Mouse (Mus musculus): Measurements from ENCODE around the gene Myf6. TPM values are rescaled to one million over a fixed set of nuclear protein-coding genes. Genes with fewer than 3 reads are reported as not detected.

The Myf6 gene
- polyA plus RNA-seq (2015; fragmentation: Nextera tagmentation; extraction: Ambion mirVana) = 0.16 TPM in 1 of 2 replicates, not detected in the other

- H3K4me1 ChIP-seq (replicated peaks) = peaks cover 2% of the 10 kb centered on the region; the same call in 1 of the 2 replicates
- no peak for ATAC-seq (replicated peaks; ENCODE audit: insufficient number of reproducible peaks, insufficient read depth, low FRiP score, low read depth)
- H3K9me3 ChIP-seq (replicated peaks) = no peaks in the 10 kb centered on the region
- peak within 1 kb of the TSS; percentile 31 for H3K4me3 ChIP-seq
- H3K27ac ChIP-seq = no peak within 1 kb of the TSS
- no peaks in the 10 kb centered on the region for H3K27me3 ChIP-seq
- WGBS = 85% methylated on average over 6 of the region's 6 CpGs
- H3K9ac ChIP-seq = no peak within 1 kb of the TSS
- H3K36me3 ChIP-seq = no peaks in the 10 kb centered on the region
- peak within 1 kb of the TSS; percentile 61 for H3K4me2 ChIP-seq
Measured at GRCm38 (mm10) chr10:107494568-107494967, at the start of gene Myf6. Gene Myf6, minus strand, starts transcription at chr10:107494737.

DNA sequence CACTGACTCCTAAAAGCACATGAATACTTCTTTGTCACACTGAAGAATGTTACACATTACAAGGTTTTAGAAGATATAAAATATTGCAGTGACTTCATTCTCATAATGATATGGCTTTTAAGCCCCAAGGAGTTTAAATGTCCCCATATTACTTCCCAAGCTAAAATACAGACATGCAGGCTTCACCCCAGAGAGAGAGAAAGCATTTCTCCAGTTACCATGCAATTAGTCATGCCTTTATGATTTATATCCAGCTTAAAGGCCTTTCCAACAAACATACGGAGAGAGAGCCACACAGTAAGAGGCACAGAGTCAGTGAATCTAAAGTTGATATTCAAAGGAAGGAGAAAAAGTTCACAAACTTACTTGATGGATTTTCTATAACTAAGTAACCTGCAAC lies 48.5 kb upstream of the Myf6 start:
- Histone ChIP-seq H3K4me2 (no peak overlapping the region), H3K36me3 (no peaks in the 10 kb centered on the region), H3K9me3 (replicated peaks) (no peaks in the 10 kb centered on the region), H3K27ac (no peak overlapping the region), H3K9ac (no peak overlapping the region), H3K4me1 (replicated peaks) (no peaks in the 10 kb centered on the region), H3K4me3 (no peak overlapping the region), H3K27me3 (no peaks in the 10 kb centered on the region)
- 47% methylated on average over 1 of the region's 1 CpGs for WGBS
- no peak for ATAC-seq (replicated peaks; ENCODE audit: insufficient number of reproducible peaks, insufficient read depth, low FRiP score, low read depth)

- no peak overlapping the region for H3K27ac ChIP-seq
- H3K4me3 ChIP-seq = no peak overlapping the region
- H3K36me3 ChIP-seq = no peaks in the 10 kb centered on the region
- no peaks in the 10 kb centered on the region for H3K9me3 ChIP-seq (replicated peaks)
- H3K4me1 ChIP-seq (replicated peaks) = no peaks in the 10 kb centered on the region
- 50% methylated on average over 1 of the region's 1 CpGs for WGBS
- no peak overlapping the region for H3K9ac ChIP-seq
- H3K27me3 ChIP-seq = no peaks in the 10 kb centered on the region
- H3K4me2 ChIP-seq = no peak overlapping the region
- ATAC-seq (replicated peaks; ENCODE audit: insufficient number of reproducible peaks, insufficient read depth, low FRiP score, low read depth) = no peak
Measured at GRCm38 (mm10) chr10:107528758-107529157, 34.2 kb upstream of the Myf6 start.

- no peak overlapping the region for H3K9ac ChIP-seq
- ATAC-seq (replicated peaks; ENCODE audit: insufficient number of reproducible peaks, insufficient read depth, low FRiP score, low read depth) = no peak
- H3K4me2 ChIP-seq = no peak overlapping the region
- H3K4me1 ChIP-seq (replicated peaks) = no peaks in the 10 kb centered on the region
- H3K36me3 ChIP-seq = no peaks in the 10 kb centered on the region
- no peak overlapping the region for H3K27ac ChIP-seq
- 68% methylated on average over 5 of the region's 5 CpGs for WGBS
- no peaks in the 10 kb centered on the region for H3K27me3 ChIP-seq
- no peaks in the 10 kb centered on the region for H3K9me3 ChIP-seq (replicated peaks)
- H3K4me3 ChIP-seq = no peak overlapping the region
Measured at GRCm38 (mm10) chr10:107519216-107519615, 24.7 kb upstream of the Myf6 start.

GRCm38 (mm10) chr10:107516641-107517040 lies 22.1 kb upstream of the Myf6 start:
- no peaks in the 10 kb centered on the region for H3K27me3 ChIP-seq
- 60% methylated on average over 7 of the region's 7 CpGs for WGBS
- H3K9me3 ChIP-seq (replicated peaks) = no peaks in the 10 kb centered on the region
- H3K27ac ChIP-seq = no peak overlapping the region
- no peak for ATAC-seq (replicated peaks; ENCODE audit: insufficient number of reproducible peaks, insufficient read depth, low FRiP score, low read depth)
- no peak overlapping the region for H3K4me3 ChIP-seq
- no peak overlapping the region for H3K4me2 ChIP-seq
- H3K9ac ChIP-seq = no peak overlapping the region
- H3K36me3 ChIP-seq = no peaks in the 10 kb centered on the region
- H3K4me1 ChIP-seq (replicated peaks) = no peaks in the 10 kb centered on the region

DNA sequence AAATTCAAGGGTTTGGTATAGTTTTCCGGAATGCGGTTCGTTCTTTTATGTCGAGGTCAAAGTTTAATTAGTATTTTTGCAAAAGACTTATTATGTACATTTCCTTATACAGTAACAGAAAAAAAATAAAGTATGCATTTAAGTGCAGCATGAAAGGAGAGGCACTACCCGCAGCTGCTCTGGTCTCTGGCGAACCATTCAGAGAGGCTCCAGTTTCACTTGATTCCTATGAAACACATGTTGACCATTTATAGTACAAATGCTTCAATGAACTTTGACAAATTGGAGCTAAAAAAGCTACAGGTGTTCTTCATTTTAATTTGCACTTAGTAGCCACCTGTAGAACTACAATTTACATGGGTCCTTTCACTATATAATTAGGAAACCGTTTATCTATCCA lies 20.2 kb upstream of the Myf6 start:
- Histone ChIP-seq H3K36me3 (no peaks in the 10 kb centered on the region), H3K4me2 (no peak overlapping the region), H3K27ac (no peak overlapping the region), H3K4me1 (replicated peaks) (no peaks in the 10 kb centered on the region), H3K9me3 (replicated peaks) (no peaks in the 10 kb centered on the region), H3K9ac (no peak overlapping the region), H3K27me3 (no peaks in the 10 kb centered on the region), H3K4me3 (no peak overlapping the region)
- 82% methylated on average over 7 of the region's 7 CpGs for WGBS
- ATAC-seq (replicated peaks; ENCODE audit: insufficient number of reproducible peaks, insufficient read depth, low FRiP score, low read depth) = no peak

- no peaks in the 10 kb centered on the region for H3K36me3 ChIP-seq
- no peaks in the 10 kb centered on the region for H3K27me3 ChIP-seq
- no peaks in the 10 kb centered on the region for H3K4me1 ChIP-seq (replicated peaks)
- H3K4me2 ChIP-seq = no peak overlapping the region
- no peak overlapping the region for H3K9ac ChIP-seq
- WGBS = 77% methylated on average over 2 of the region's 2 CpGs
- H3K4me3 ChIP-seq = no peak overlapping the region
- no peak for ATAC-seq (replicated peaks; ENCODE audit: insufficient number of reproducible peaks, insufficient read depth, low FRiP score, low read depth)
- no peak overlapping the region for H3K27ac ChIP-seq
- no peaks in the 10 kb centered on the region for H3K9me3 ChIP-seq (replicated peaks)
Measured at GRCm38 (mm10) chr10:107506397-107506796, 11.9 kb upstream of the Myf6 start.

GRCm38 (mm10) chr10:107503430-107503829 lies 8.9 kb upstream of the Myf6 start:
- no peaks in the 10 kb centered on the region for H3K36me3 ChIP-seq
- H3K4me2 ChIP-seq = no peak overlapping the region
- no peak for ATAC-seq (replicated peaks; ENCODE audit: insufficient number of reproducible peaks, insufficient read depth, low FRiP score, low read depth)
- no peaks in the 10 kb centered on the region for H3K9me3 ChIP-seq (replicated peaks)
- no peaks in the 10 kb centered on the region for H3K27me3 ChIP-seq
- WGBS = 61% methylated on average over 4 of the region's 4 CpGs
- no peak overlapping the region for H3K4me3 ChIP-seq
- H3K9ac ChIP-seq = no peak overlapping the region
- no peak overlapping the region for H3K27ac ChIP-seq
- H3K4me1 ChIP-seq (replicated peaks) = no peaks in the 10 kb centered on the region; the same call in 1 of the 2 replicates

DNA sequence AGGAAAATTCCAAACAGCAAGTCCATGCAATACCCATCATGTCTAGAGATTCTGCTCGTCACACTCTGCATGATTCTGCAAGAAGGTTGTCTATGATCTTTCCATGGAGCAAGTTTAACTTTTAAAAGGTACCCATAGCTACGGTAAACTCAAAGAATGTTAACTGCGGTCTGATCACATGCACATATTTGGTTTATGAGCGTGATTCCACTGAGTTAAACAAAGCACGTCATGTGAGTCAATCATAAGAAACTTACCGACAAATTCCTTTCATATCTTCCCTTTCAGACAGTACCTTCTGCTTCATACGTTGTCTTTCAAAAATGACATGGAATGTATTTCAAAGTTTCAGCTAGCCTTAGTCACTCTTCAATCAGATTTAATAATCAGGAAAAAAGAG lies 7.7 kb upstream of the Myf6 start:
- no peaks in the 10 kb centered on the region; the same call in 1 of the 2 replicates for H3K4me1 ChIP-seq (replicated peaks)
- H3K27me3 ChIP-seq = no peaks in the 10 kb centered on the region
- H3K9me3 ChIP-seq (replicated peaks) = no peaks in the 10 kb centered on the region
- H3K4me3 ChIP-seq = no peak overlapping the region
- WGBS = 84% methylated on average over 7 of the region's 7 CpGs
- no peak overlapping the region for H3K9ac ChIP-seq
- no peak overlapping the region for H3K4me2 ChIP-seq
- no peak for ATAC-seq (replicated peaks; ENCODE audit: insufficient number of reproducible peaks, insufficient read depth, low FRiP score, low read depth)
- no peak overlapping the region for H3K27ac ChIP-seq
- no peaks in the 10 kb centered on the region for H3K36me3 ChIP-seq

- Histone ChIP-seq H3K27me3 (no peaks in the 10 kb centered on the region), H3K9me3 (replicated peaks) (no peaks in the 10 kb centered on the region), H3K4me1 (replicated peaks) (peaks cover 2% of the 10 kb centered on the region; the same call in 1 of the 2 replicates), H3K27ac (peak overlapping the region; percentile 77), H3K9ac (no peak overlapping the region), H3K4me2 (no peak overlapping the region), H3K36me3 (no peaks in the 10 kb centered on the region), H3K4me3 (no peak overlapping the region)
- ATAC-seq (replicated peaks; ENCODE audit: insufficient number of reproducible peaks, insufficient read depth, low FRiP score, low read depth) = no peak
- 45% methylated on average over 7 of the region's 7 CpGs for WGBS
Measured at GRCm38 (mm10) chr10:107499656-107500055, 5.1 kb upstream of the Myf6 start.

DNA sequence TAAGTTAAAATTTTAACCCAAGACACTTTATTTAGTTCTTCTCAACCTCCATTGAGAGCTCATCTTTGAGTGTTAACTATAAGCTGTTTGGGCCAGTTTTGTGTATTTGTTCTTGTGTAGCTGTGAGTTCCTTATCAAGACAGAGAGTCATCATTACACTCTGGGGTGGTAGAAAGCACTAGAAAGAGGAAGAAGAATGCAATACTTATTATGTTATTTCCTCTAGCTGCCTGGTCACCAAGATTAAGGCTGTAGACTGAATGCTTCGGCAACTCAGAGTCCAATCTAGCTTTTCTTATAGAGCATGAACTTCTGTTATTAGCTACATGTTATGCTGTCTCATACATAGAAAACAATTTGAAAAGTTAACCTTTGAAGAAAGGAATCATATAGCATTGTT lies 1.9 kb upstream of the Myf6 start:
- no peaks in the 10 kb centered on the region for H3K9me3 ChIP-seq (replicated peaks)
- 57% methylated on average over 1 of the region's 1 CpGs for WGBS
- no peaks in the 10 kb centered on the region for H3K36me3 ChIP-seq
- no peak for ATAC-seq (replicated peaks; ENCODE audit: insufficient number of reproducible peaks, insufficient read depth, low FRiP score, low read depth)
- H3K4me1 ChIP-seq (replicated peaks) = peaks cover 2% of the 10 kb centered on the region; the same call in 1 of the 2 replicates
- no peak overlapping the region for H3K4me2 ChIP-seq
- H3K4me3 ChIP-seq = no peak overlapping the region
- H3K27ac ChIP-seq = no peak overlapping the region
- no peaks in the 10 kb centered on the region for H3K27me3 ChIP-seq
- no peak overlapping the region for H3K9ac ChIP-seq

GRCm38 (mm10) chr10:107493580-107494474 lies 710 bp downstream of the Myf6 start:
- WGBS = 49% methylated on average over 20 of the region's 20 CpGs
- H3K9me3 ChIP-seq (replicated peaks) = no peaks in the 10 kb centered on the region
- H3K9ac ChIP-seq = no peak overlapping the region
- H3K4me2 ChIP-seq = peak overlapping the region; percentile 61
- no peaks in the 10 kb centered on the region for H3K27me3 ChIP-seq
- H3K27ac ChIP-seq = no peak overlapping the region
- H3K4me1 ChIP-seq (replicated peaks) = peaks cover 2% of the 10 kb centered on the region; the same call in 1 of the 2 replicates
- peak overlapping the region; percentile 31 for H3K4me3 ChIP-seq
- no peaks in the 10 kb centered on the region for H3K36me3 ChIP-seq
- no peak for ATAC-seq (replicated peaks; ENCODE audit: insufficient number of reproducible peaks, insufficient read depth, low FRiP score, low read depth)

All from heart, embryonic 15.5 days (tissue).